ENCODE assay signal across 9 mouse cellular contexts in genomic region chr9:40376711-40377410, GRCm38 (mm10).
DNase-seq lines count a peak whose midpoint lies in the region; ATAC-seq and TF ChIP-seq lines count a peak whose summit lies in the region.
"Had no signal": no experiment of that assay in that cellular context is flagged by ENCODE, and none has a peak within 500 bp of the region (broad histone marks: within the 10 kb centered on the region; RNA-seq: fewer than 3 reads in every experiment).

No protein-coding gene starts in this region.

- no peak for TF ChIP-seq CTCF in layer of hippocampus, adult 2 months (conservative IDR thresholded peaks at IDR 0.05)
- no peak for TF ChIP-seq CTCF in kidney, postnatal 0 days (IDR thresholded peaks at IDR 0.05; ENCODE audit: low read depth)
- no peak for TF ChIP-seq CTCF in olfactory bulb, adult 2 months (IDR thresholded peaks at IDR 0.05; ENCODE audit: insufficient read depth, low read depth, low read length)
- no peak for TF ChIP-seq CTCF in gastrocnemius, adult 2 months (IDR thresholded peaks at IDR 0.05)

- ATAC-seq in forebrain, embryonic 11.5 days (replicated peaks; ENCODE audit: low FRiP score), result 0 out of 2 replicates have a peak, but pooled peaks have one; percentile 10
- peak; percentile 48; the same call in 1 of the 2 replicates for ATAC-seq in kidney, postnatal 0 days (replicated peaks; ENCODE audit: low FRiP score, low read depth)
- ATAC-seq in CD4-positive, CD25-positive, alpha-beta regulatory T cell, adult 4 months, result no peak

- no peaks in the 10 kb centered on the region for H3K27me3 ChIP-seq in forebrain, embryonic 11.5 days (ENCODE audit: control insufficient read depth, insufficient read depth, low read length)
- H3K27me3 ChIP-seq in kidney, postnatal 0 days (ENCODE audit: insufficient read depth, low read length), result no peaks in the 10 kb centered on the region
- H3K27me3 ChIP-seq: lung, embryonic 15.5 days had no signal

- no peaks in the 10 kb centered on the region for H3K9me3 ChIP-seq in forebrain, embryonic 11.5 days (ENCODE audit: control insufficient read depth, low read length)
- no peaks in the 10 kb centered on the region for H3K9me3 ChIP-seq in kidney, postnatal 0 days (replicated peaks; ENCODE audit: low read length)
- H3K9me3 ChIP-seq: lung, embryonic 15.5 days had no signal

- H3K27ac ChIP-seq in layer of hippocampus, adult 2 months, result peak overlapping the region; percentile 93
- H3K27ac ChIP-seq in forebrain, embryonic 11.5 days (ENCODE audit: low read depth, low read length), result no peak overlapping the region
- no peak overlapping the region for H3K27ac ChIP-seq in kidney, postnatal 0 days
- H3K27ac ChIP-seq in olfactory bulb, adult 2 months (ENCODE audit: insufficient read depth, low read depth, low read length), result peak overlapping the region; percentile 88; the same call in 1 of the 2 replicates
- H3K27ac ChIP-seq in gastrocnemius, adult 2 months, result no peak overlapping the region
- H3K27ac ChIP-seq: lung, embryonic 15.5 days had no signal

- intact Hi-C loops in gastrocnemius, adult 2 months (cut with DNase I), result no loop called here

- TF ChIP-seq POLR2A in olfactory bulb, adult 2 months (IDR thresholded peaks at IDR 0.05; ENCODE audit: insufficient read depth, low read depth, low read length), result no peak

- WGBS in forebrain, embryonic 11.5 days, result 47% methylated on average over 9 of the region's 9 CpGs
- 64% methylated on average over 9 of the region's 9 CpGs for WGBS in kidney, postnatal 0 days
- 73% methylated on average over 9 of the region's 9 CpGs for WGBS in olfactory bulb, adult 2 months

- DNase-seq in layer of hippocampus, adult 2 months (ENCODE audit: low spot score in 2 of 2), result no peak
- no peak for DNase-seq in layer of hippocampus, adult 18-20 months (ENCODE audit: low spot score in 2 of 2)
- DNase-seq in forebrain, embryonic 11.5 days (ENCODE audit: low spot score), result no peak
- no peak for DNase-seq in kidney, postnatal 0 days (ENCODE audit: low spot score)
- no peak for DNase-seq in gastrocnemius, adult 2 months
- no peak for DNase-seq in spleen, adult 18-20 months

- H3K4me1 ChIP-seq in forebrain, embryonic 11.5 days (replicated peaks; ENCODE audit: control insufficient read depth, insufficient read depth, low read length), result peaks cover 9% of the 10 kb centered on the region; the same call in 1 of the 2 replicates
- peaks cover 4% of the 10 kb centered on the region; the same call in 1 of the 2 replicates for H3K4me1 ChIP-seq in kidney, postnatal 0 days (replicated peaks; ENCODE audit: insufficient read depth, low read length)
- H3K4me1 ChIP-seq in olfactory bulb, adult 2 months (ENCODE audit: control insufficient read depth, insufficient read depth, low read length), result peaks cover 35% of the 10 kb centered on the region

- no peaks in the 10 kb centered on the region for H3K36me3 ChIP-seq in forebrain, embryonic 11.5 days (ENCODE audit: control insufficient read depth, insufficient read depth, low read length)
- H3K36me3 ChIP-seq in kidney, postnatal 0 days (ENCODE audit: insufficient read depth, low read length), result no peaks in the 10 kb centered on the region
- H3K36me3 ChIP-seq: lung, embryonic 15.5 days had no signal

- H3K4me3 ChIP-seq in layer of hippocampus, adult 2 months, result peak overlapping the region; percentile 80
- no peak overlapping the region for H3K4me3 ChIP-seq in forebrain, embryonic 11.5 days (ENCODE audit: low read depth, low read length)
- H3K4me3 ChIP-seq in kidney, postnatal 0 days (replicated peaks; ENCODE audit: low read depth, low read length), result no peak overlapping the region
- H3K4me3 ChIP-seq in olfactory bulb, adult 2 months (ENCODE audit: insufficient read depth, low read depth, low read length), result 0 out of 2 replicates have a peak overlapping the region, but pooled peaks have one; percentile 62
- H3K4me3 ChIP-seq in gastrocnemius, adult 2 months, result no peak overlapping the region
- H3K4me3 ChIP-seq: lung, embryonic 15.5 days had no signal

- H3K4me2 ChIP-seq in forebrain, embryonic 11.5 days (ENCODE audit: low read depth, low read length, severe bottlenecking), result no peak overlapping the region
- H3K4me2 ChIP-seq in kidney, postnatal 0 days (ENCODE audit: low read length), result peak overlapping the region; percentile 43; the same call in 1 of the 2 replicates

- H3K9ac ChIP-seq in forebrain, embryonic 11.5 days (ENCODE audit: low read length), result no peak overlapping the region; the same call in 1 of the 2 replicates
- no peak overlapping the region for H3K9ac ChIP-seq in kidney, postnatal 0 days (ENCODE audit: low read depth, low read length)
- H3K9ac ChIP-seq: lung, embryonic 15.5 days had no signal

Comparison
In these comparisons a context has a peak if more than half of its experiments do, and no peak if none do; other contexts are left out.
1. H3K27ac ChIP-seq: peak in layer of hippocampus, adult 2 months (single experiment) and olfactory bulb, adult 2 months (single experiment); none in forebrain, embryonic 11.5 days (single experiment), kidney, postnatal 0 days (single experiment) and gastrocnemius, adult 2 months (single experiment).
2. H3K4me3 ChIP-seq: peak in layer of hippocampus, adult 2 months (single experiment) and olfactory bulb, adult 2 months (single experiment); none in forebrain, embryonic 11.5 days (single experiment), kidney, postnatal 0 days (single experiment) and gastrocnemius, adult 2 months (single experiment).